Mouse (Mus musculus) hindbrain, embryonic 13.5 days (tissue): ENCODE measurements around the gene Atxn1. TPM values are rescaled to one million over a fixed set of nuclear protein-coding genes. Genes with fewer than 3 reads are reported as not detected.

ENCODE experiments used
- ATAC-seq: fragments of 200-750 bp; cut with Nextera tagmentation; 2 replicates; pipeline ENCODE4 v1.8.0; 2017; ENCODE audit warnings: moderate TSS enrichment; ENCODE audit not compliant: low FRiP score
- H3K27ac ChIP-seq: fragments of 300-500 bp; sonication (generic); 2 replicates; pipeline ENCODE4 v1.5.1; 2015; ENCODE audit warnings: inconsistent platforms, mild to moderate bottlenecking, moderate library complexity
- H3K27me3 ChIP-seq: fragments of 300-500 bp; sonication (generic); 2 replicates; pipeline ENCODE4 v1.6.1; 2015; ENCODE audit warnings: mild to moderate bottlenecking, inconsistent platforms
- H3K36me3 ChIP-seq: fragments of 300-500 bp; sonication (generic); 2 replicates; pipeline ENCODE4 v1.6.1; 2015; ENCODE audit warnings: mild to moderate bottlenecking, inconsistent platforms
- H3K4me1 ChIP-seq: fragments of 300-500 bp; sonication (generic); replicated peaks from 2 replicates; pipeline ENCODE4 v1.6.1; 2015; ENCODE audit warnings: inconsistent platforms
- H3K4me2 ChIP-seq: fragments of 300-500 bp; sonication (generic); 2 replicates; pipeline ENCODE4 v1.6.1; 2015; ENCODE audit warnings: inconsistent platforms, mild to moderate bottlenecking, moderate library complexity
- H3K4me3 ChIP-seq: fragments of 300-500 bp; sonication (generic); 2 replicates; pipeline ENCODE4 v1.5.1; 2015; ENCODE audit warnings: mild to moderate bottlenecking, inconsistent platforms
- H3K9ac ChIP-seq: fragments of 300-500 bp; sonication (generic); 2 replicates; pipeline ENCODE4 v1.6.1; 2015; ENCODE audit warnings: mild to moderate bottlenecking, inconsistent platforms
- H3K9me3 ChIP-seq: fragments of 300-500 bp; sonication (generic); 2 replicates; pipeline ENCODE4 v1.6.1; 2016; ENCODE audit warnings: inconsistent platforms
- WGBS: fragments of 180-500 bp; shearing (Covaris S2); methylation state at CpG from one replicate; pipeline ENCODE4 v1.1.7; 2015; 5-methylcytosine and 5-hydroxymethylcytosine counted together
- polyA plus RNA-seq: library from polyadenylated mRNA; unstranded; fragments of >200 nt; fragmentation: Nextera tagmentation; extraction: Ambion mirVana; gene quantifications from 2 replicates; pipeline ENCODE4 v1.2.1, GENCODE M21; 2015

Atxn1 gene
- polyA plus RNA-seq, 1 experiment from 2014 or later = 8.1 TPM

GRCm38 (mm10) chr13:45918956-45919711 is 45.7 kb downstream of the Atxn1 start:
- H3K27me3 ChIP-seq = no peaks in the 10 kb centered on the region
- 95% methylated on average over 13 of the region's 15 CpGs for WGBS
- no peak for ATAC-seq

GRCm38 (mm10) chr13:45918006-45918380 is 46.8 kb downstream of the Atxn1 start:
- H3K4me2 ChIP-seq = no peak overlapping the region
- WGBS = 76% methylated on average over 12 of the region's 12 CpGs

More at GRCm38 (mm10) chr13:45918956-45919711, 45.7 kb downstream of the Atxn1 start:
- Histone ChIP-seq H3K27ac (no peak overlapping the region), H3K4me2 (no peak overlapping the region), H3K9ac (no peak overlapping the region), H3K9me3 (no peaks in the 10 kb centered on the region), H3K36me3 (no peaks in the 10 kb centered on the region), H3K4me3 (no peak overlapping the region), H3K4me1 (peaks cover 7% of the 10 kb centered on the region)

GRCm38 (mm10) chr13:45917058-45918005 is 47.5 kb downstream of the Atxn1 start:
- 94% methylated on average over 21 of the region's 21 CpGs for WGBS
- Histone ChIP-seq H3K4me2 (no peak overlapping the region), H3K4me3 (no peak overlapping the region), H3K36me3 (no peaks in the 10 kb centered on the region), H3K27me3 (no peaks in the 10 kb centered on the region), H3K4me1 (peaks cover 7% of the 10 kb centered on the region), H3K27ac (no peak overlapping the region), H3K9ac (no peak overlapping the region), H3K9me3 (no peaks in the 10 kb centered on the region)
- ATAC-seq = no peak

More at GRCm38 (mm10) chr13:45918006-45918380, 46.8 kb downstream of the Atxn1 start:
- no peak overlapping the region for H3K27ac ChIP-seq
- no peak for ATAC-seq
- H3K36me3 ChIP-seq = no peaks in the 10 kb centered on the region
- H3K9me3 ChIP-seq = no peaks in the 10 kb centered on the region
- no peaks in the 10 kb centered on the region for H3K27me3 ChIP-seq
- no peak overlapping the region for H3K4me3 ChIP-seq
- peaks cover 7% of the 10 kb centered on the region for H3K4me1 ChIP-seq
- H3K9ac ChIP-seq = no peak overlapping the region

- Histone ChIP-seq H3K4me2 (no peak overlapping the region), H3K4me3 (no peak overlapping the region), H3K4me1 (peaks cover 7% of the 10 kb centered on the region), H3K9me3 (no peaks in the 10 kb centered on the region), H3K36me3 (no peaks in the 10 kb centered on the region), H3K9ac (no peak overlapping the region), H3K27ac (no peak overlapping the region; the same call in 1 of the 2 replicates), H3K27me3 (no peaks in the 10 kb centered on the region)
- 95% methylated on average over 3 of the region's 3 CpGs for WGBS
- no peak for ATAC-seq
These were observed 48.9 kb downstream of the Atxn1 start for GRCm38 (mm10) chr13:45915921-45916320.

- no peaks in the 10 kb centered on the region for H3K27me3 ChIP-seq
- H3K4me2 ChIP-seq = no peak overlapping the region
- H3K27ac ChIP-seq = no peak overlapping the region
- no peak overlapping the region for H3K9ac ChIP-seq
- H3K4me3 ChIP-seq = no peak overlapping the region
- WGBS = 87% methylated on average over 2 of the region's 2 CpGs
- peaks cover 7% of the 10 kb centered on the region for H3K4me1 ChIP-seq
- H3K9me3 ChIP-seq = no peaks in the 10 kb centered on the region
- no peak for ATAC-seq
- H3K36me3 ChIP-seq = no peaks in the 10 kb centered on the region
These were observed 49.8 kb downstream of the Atxn1 start for GRCm38 (mm10) chr13:45915026-45915425.

- Histone ChIP-seq H3K4me1 (peaks cover 7% of the 10 kb centered on the region; the same call in 1 of the 2 replicates), H3K9ac (no peak overlapping the region), H3K27ac (no peak overlapping the region), H3K36me3 (no peaks in the 10 kb centered on the region), H3K9me3 (no peaks in the 10 kb centered on the region), H3K27me3 (no peaks in the 10 kb centered on the region), H3K4me3 (no peak overlapping the region), H3K4me2 (no peak overlapping the region)
- WGBS = 85% methylated on average over 3 of the region's 3 CpGs
- ATAC-seq = no peak
These were observed 50.7 kb downstream of the Atxn1 start for GRCm38 (mm10) chr13:45914117-45914516.

GRCm38 (mm10) chr13:45911848-45912247 is 53.0 kb downstream of the Atxn1 start:
- Histone ChIP-seq H3K27ac (no peak overlapping the region), H3K9me3 (no peaks in the 10 kb centered on the region), H3K27me3 (no peaks in the 10 kb centered on the region), H3K4me3 (no peak overlapping the region), H3K36me3 (no peaks in the 10 kb centered on the region), H3K4me1 (peaks cover 18% of the 10 kb centered on the region), H3K9ac (no peak overlapping the region), H3K4me2 (no peak overlapping the region)
- no peak for ATAC-seq
- WGBS = 82% methylated on average over 7 of the region's 7 CpGs

- Histone ChIP-seq H3K4me1 (peaks cover 26% of the 10 kb centered on the region), H3K27ac (no peak overlapping the region), H3K4me2 (no peak overlapping the region), H3K9me3 (no peaks in the 10 kb centered on the region), H3K4me3 (no peak overlapping the region), H3K36me3 (no peaks in the 10 kb centered on the region), H3K27me3 (no peaks in the 10 kb centered on the region), H3K9ac (no peak overlapping the region)
- ATAC-seq = no peak
- 89% methylated on average over 5 of the region's 5 CpGs for WGBS
These were observed 53.7 kb downstream of the Atxn1 start for GRCm38 (mm10) chr13:45911069-45911468.

GRCm38 (mm10) chr13:45910348-45910747 is 54.5 kb downstream of the Atxn1 start:
- Histone ChIP-seq H3K4me3 (no peak overlapping the region), H3K4me1 (peaks cover 26% of the 10 kb centered on the region), H3K27ac (no peak overlapping the region), H3K4me2 (no peak overlapping the region), H3K36me3 (no peaks in the 10 kb centered on the region), H3K27me3 (no peaks in the 10 kb centered on the region), H3K9ac (no peak overlapping the region), H3K9me3 (no peaks in the 10 kb centered on the region)
- ATAC-seq = no peak
- WGBS = 89% methylated on average over 7 of the region's 7 CpGs

- H3K9me3 ChIP-seq = no peaks in the 10 kb centered on the region
- H3K27ac ChIP-seq = no peak overlapping the region
- ATAC-seq = 0 out of 2 replicates have a peak, but pooled peaks have one; percentile 52
These were observed 57.6 kb downstream of the Atxn1 start for GRCm38 (mm10) chr13:45907181-45907691.

GRCm38 (mm10) chr13:45906438-45907166 is 58.2 kb downstream of the Atxn1 start:
- no peak for ATAC-seq
- Histone ChIP-seq H3K36me3 (no peaks in the 10 kb centered on the region), H3K4me3 (no peak overlapping the region), H3K27me3 (no peaks in the 10 kb centered on the region), H3K27ac (no peak overlapping the region), H3K9me3 (no peaks in the 10 kb centered on the region), H3K4me2 (no peak overlapping the region), H3K4me1 (peaks cover 27% of the 10 kb centered on the region), H3K9ac (no peak overlapping the region)
- 75% methylated on average over 10 of the region's 10 CpGs for WGBS

More at GRCm38 (mm10) chr13:45907181-45907691, 57.6 kb downstream of the Atxn1 start:
- Histone ChIP-seq H3K36me3 (no peaks in the 10 kb centered on the region), H3K9ac (no peak overlapping the region), H3K4me1 (peaks cover 27% of the 10 kb centered on the region), H3K4me2 (no peak overlapping the region), H3K4me3 (no peak overlapping the region), H3K27me3 (no peaks in the 10 kb centered on the region)
- WGBS = 71% methylated on average over 6 of the region's 6 CpGs

GRCm38 (mm10) chr13:45904955-45905354 is 59.9 kb downstream of the Atxn1 start:
- peaks cover 27% of the 10 kb centered on the region for H3K4me1 ChIP-seq
- H3K27me3 ChIP-seq = no peaks in the 10 kb centered on the region
- H3K9me3 ChIP-seq = no peaks in the 10 kb centered on the region
- 35% methylated on average over 4 of the region's 4 CpGs for WGBS
- no peaks in the 10 kb centered on the region for H3K36me3 ChIP-seq
- H3K4me2 ChIP-seq = no peak overlapping the region
- no peak overlapping the region for H3K4me3 ChIP-seq
- no peak overlapping the region for H3K9ac ChIP-seq
- no peak for ATAC-seq
- H3K27ac ChIP-seq = no peak overlapping the region
